Mouse (Mus musculus): ENCODE results near the gene Gm20388.

Gene Gm20388

GRCm38 (mm10) chr8:121978670-121979069 is 2068.0 kb downstream of the Gm20388 start:
- DNase-seq, result no peak

- DNase-seq, result no peak
Measured at GRCm38 (mm10) chr8:121980792-121981519, 2070.3 kb downstream of the Gm20388 start.

- peak; percentile 38 for DNase-seq
Measured at GRCm38 (mm10) chr8:121981520-121981895, 2070.9 kb downstream of the Gm20388 start.

- DNase-seq, result no peak
Measured at GRCm38 (mm10) chr8:121985673-121986072, 2075.0 kb downstream of the Gm20388 start.

- DNase-seq, result no peak
Measured at GRCm38 (mm10) chr8:121987892-121988291, 2077.3 kb downstream of the Gm20388 start.

GRCm38 (mm10) chr8:121990506-121991255 is 2080.0 kb downstream of the Gm20388 start:
- no peak for DNase-seq

GRCm38 (mm10) chr8:121991611-121992010 is 2081.0 kb downstream of the Gm20388 start:
- DNase-seq, result no peak

GRCm38 (mm10) chr8:121992911-121993310 is 2082.3 kb downstream of the Gm20388 start:
- DNase-seq, result no peak

GRCm38 (mm10) chr8:121995112-121995511 is 2084.5 kb downstream of the Gm20388 start:
- no peak for DNase-seq

GRCm38 (mm10) chr8:121995895-121996294 is 2085.3 kb downstream of the Gm20388 start:
- no peak for DNase-seq

GRCm38 (mm10) chr8:121998631-121999030 is 2088.0 kb downstream of the Gm20388 start:
- DNase-seq, result no peak

GRCm38 (mm10) chr8:121999211-121999610 is 2088.6 kb downstream of the Gm20388 start:
- DNase-seq, result no peak

GRCm38 (mm10) chr8:122001339-122002115 is 2090.9 kb downstream of the Gm20388 start:
- no peak for DNase-seq

- DNase-seq, result peak; percentile 78
Measured at GRCm38 (mm10) chr8:122003646-122004045, 2093.0 kb downstream of the Gm20388 start.

- DNase-seq, result no peak
Measured at GRCm38 (mm10) chr8:122004131-122004530, 2093.5 kb downstream of the Gm20388 start.

- peak; percentile 52 for DNase-seq
Measured at GRCm38 (mm10) chr8:122005422-122006204, 2095.0 kb downstream of the Gm20388 start.

- no peak for DNase-seq
Measured at GRCm38 (mm10) chr8:122006688-122007484, 2096.2 kb downstream of the Gm20388 start.

GRCm38 (mm10) chr8:122008395-122008794 is 2097.8 kb downstream of the Gm20388 start:
- no peak for DNase-seq

GRCm38 (mm10) chr8:122010638-122011037 is 2100.0 kb downstream of the Gm20388 start:
- no peak for DNase-seq

- DNase-seq, result no peak
Measured at GRCm38 (mm10) chr8:122011066-122011588, 2100.5 kb downstream of the Gm20388 start.

- DNase-seq, result no peak
Measured at GRCm38 (mm10) chr8:122014606-122015005, 2104.0 kb downstream of the Gm20388 start.
